Mouse (Mus musculus) kidney, adult 2 months (tissue): ENCODE data around the gene Prkag2. TPM values are rescaled to one million over a fixed set of nuclear protein-coding genes. Genes with fewer than 3 reads are reported as not detected.
A peak's percentile ranks its signal among the peaks of the same experiment; 100 is the strongest.

Source experiments
- DNase-seq: peaks from one replicate; pipeline ENCODE4 v3.0.0; 2021
- H3K27ac ChIP-seq: fragments of 200-500 bp; 2 replicates; pipeline ENCODE4 v1.5.1; 2012; ENCODE audit warnings: low read depth, low read length, control low read depth, inconsistent platforms; ENCODE audit not compliant: insufficient read depth
- H3K27me3 ChIP-seq: fragments of 200-500 bp; replicated peaks from 2 replicates; pipeline ENCODE4 v1.6.1; 2012; ENCODE audit warnings: mild to moderate bottlenecking, moderate library complexity, low read length, inconsistent platforms; ENCODE audit not compliant: control insufficient read depth, insufficient read depth
- H3K36me3 ChIP-seq: fragments of 200-500 bp; 2 replicates; pipeline ENCODE4 v1.6.1; 2012; ENCODE audit warnings: mild to moderate bottlenecking, moderate library complexity, low read length, inconsistent platforms; ENCODE audit not compliant: control insufficient read depth, insufficient read depth
- H3K4me1 ChIP-seq: fragments of 200-500 bp; 2 replicates; pipeline ENCODE4 v1.6.1; 2011; ENCODE audit warnings: low read length; ENCODE audit not compliant: control insufficient read depth, insufficient read depth
- H3K4me3 ChIP-seq: fragments of 200-500 bp; 2 replicates; pipeline ENCODE4 v1.5.1; 2011; ENCODE audit warnings: mild to moderate bottlenecking, low read depth, low read length, control low read depth; ENCODE audit not compliant: insufficient read depth
- CTCF ChIP-seq: fragments of 200-500 bp; conservative IDR thresholded peaks from 2 replicates; pipeline ENCODE4 v1.5.1; 2011; ENCODE audit warnings: low read depth, mild to moderate bottlenecking, control low read depth, low read length, moderate library complexity, mixed read lengths; ENCODE audit not compliant: insufficient read depth, insufficient read length
- POLR2A ChIP-seq: fragments of 200-500 bp; IDR thresholded peaks from one replicate; pipeline ENCODE4 v1.6.1; 2011; ENCODE audit warnings: low read depth, low read length, control low read depth
- WGBS: fragments of 180-500 bp; shearing (Covaris S2); methylation state at CpG from one replicate; pipeline ENCODE4 v1.1.7; 2018; 5-methylcytosine and 5-hydroxymethylcytosine counted together
- polyA plus RNA-seq: library from polyadenylated mRNA; depleted of rRNA; stranded (reverse); fragments of >200 nt; gene quantifications from 2 replicates; pipeline ENCODE4 v1.2.3, GENCODE M21; 2012

Gene Prkag2
- polyA plus RNA-seq, 1 experiment, result 36.8 TPM

DNA sequence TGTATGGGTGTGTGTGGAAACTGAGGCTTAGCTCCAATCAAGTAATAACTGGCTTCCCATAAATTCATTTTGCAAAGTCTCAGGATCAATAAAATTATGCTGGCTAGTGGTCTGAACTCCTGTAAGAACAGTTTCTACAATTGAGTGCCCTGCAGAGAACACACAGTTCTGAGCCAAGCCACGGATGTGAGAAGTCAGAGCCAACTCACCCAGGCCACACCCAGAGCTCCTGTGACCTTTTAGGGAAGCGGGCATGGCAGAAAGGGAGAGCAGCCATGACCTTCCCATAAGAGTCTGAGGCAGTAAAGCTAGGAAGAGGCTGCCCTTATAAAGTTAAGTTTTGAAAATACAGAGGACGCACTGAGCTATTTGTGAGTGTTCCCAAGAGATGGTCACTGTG lies 123.5 kb downstream of the Prkag2 start:
- no peaks in the 10 kb centered on the region for H3K27me3 ChIP-seq
- no peaks in the 10 kb centered on the region for H3K36me3 ChIP-seq
- WGBS, result 45% methylated on average over 3 of the region's 3 CpGs
- H3K27ac ChIP-seq, result no peak overlapping the region
- no peak overlapping the region for H3K4me3 ChIP-seq
- no peak for TF ChIP-seq POLR2A
- TF ChIP-seq CTCF, result no peak
- peak; percentile 28 for DNase-seq
- peaks cover 25% of the 10 kb centered on the region for H3K4me1 ChIP-seq

DNA sequence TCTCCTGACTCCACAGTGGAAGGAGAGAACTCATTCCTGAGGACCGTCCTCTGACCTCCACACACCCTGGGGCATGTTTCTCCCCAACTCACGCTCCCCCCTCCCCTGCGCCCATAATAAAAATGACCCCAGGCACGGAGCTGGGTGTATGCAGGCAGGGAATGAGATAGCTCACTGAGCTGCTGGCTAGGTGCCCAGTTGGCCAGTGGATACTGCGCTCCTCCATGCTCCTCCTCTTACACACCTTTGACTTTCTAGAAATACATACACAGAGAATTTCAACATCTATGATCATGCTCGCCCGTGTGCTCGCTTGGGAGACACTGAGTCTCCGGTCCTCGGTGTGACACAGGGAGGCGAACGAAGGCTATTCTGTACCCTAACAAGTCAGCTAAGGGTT lies 124.2 kb downstream of the Prkag2 start:
- no peak overlapping the region for H3K4me3 ChIP-seq
- 55% methylated on average over 12 of the region's 12 CpGs for WGBS
- no peaks in the 10 kb centered on the region for H3K27me3 ChIP-seq
- H3K36me3 ChIP-seq, result no peaks in the 10 kb centered on the region
- peak; percentile 62 for DNase-seq
- no peak overlapping the region for H3K27ac ChIP-seq
- H3K4me1 ChIP-seq, result peaks cover 20% of the 10 kb centered on the region
- TF ChIP-seq CTCF (no peak), POLR2A (no peak)

DNA sequence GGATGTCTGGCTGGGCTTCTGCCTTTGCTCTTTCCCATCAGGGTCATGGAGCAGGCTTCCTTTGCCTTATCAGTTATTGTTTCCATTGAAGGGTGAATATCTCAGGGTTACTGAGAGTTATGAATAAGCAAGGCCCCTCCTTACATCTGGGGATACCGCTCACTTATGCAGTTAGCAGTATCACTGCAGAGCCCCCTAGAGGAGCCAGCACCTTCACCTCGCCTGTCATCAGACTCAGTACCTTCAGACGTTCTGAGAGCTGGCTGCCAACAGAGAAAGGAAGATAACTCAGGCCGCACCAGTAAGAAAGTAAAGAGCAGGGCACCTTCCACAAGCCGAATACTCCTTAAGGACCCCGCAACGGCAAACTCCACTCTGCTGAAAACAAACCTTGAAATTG lies 125.3 kb downstream of the Prkag2 start:
- no peak overlapping the region for H3K27ac ChIP-seq
- WGBS, result 86% methylated on average over 7 of the region's 7 CpGs
- H3K27me3 ChIP-seq, result no peaks in the 10 kb centered on the region
- no peaks in the 10 kb centered on the region for H3K36me3 ChIP-seq
- H3K4me3 ChIP-seq, result no peak overlapping the region
- peaks cover 20% of the 10 kb centered on the region for H3K4me1 ChIP-seq
- DNase-seq, result no peak
- TF ChIP-seq POLR2A (no peak), CTCF (no peak)

DNA sequence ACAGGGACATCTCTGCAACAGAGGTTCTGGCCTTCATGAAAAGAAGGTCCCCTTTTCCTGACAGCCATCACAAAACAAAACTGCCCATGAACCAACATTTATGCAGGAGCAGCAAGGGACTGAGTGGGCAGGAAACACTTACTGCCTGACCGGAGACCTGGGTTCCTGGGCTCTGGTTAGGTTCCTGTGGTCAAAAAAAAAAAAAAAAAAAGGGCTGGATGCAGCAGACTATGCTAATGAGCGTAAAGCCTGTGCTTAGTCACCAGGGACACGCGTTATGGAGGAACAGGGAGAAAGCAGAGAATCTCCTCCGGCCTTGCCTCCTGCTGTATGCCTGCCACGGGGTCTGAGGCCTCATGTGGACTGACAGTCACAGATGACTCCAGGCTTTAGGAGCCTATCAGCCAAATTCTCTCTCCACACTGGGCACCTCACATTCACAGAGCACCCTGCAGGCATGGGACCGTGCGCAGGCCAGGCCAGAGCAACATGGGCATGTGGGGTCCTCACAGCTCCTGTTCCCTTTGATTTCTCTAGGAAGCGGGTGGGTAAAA lies 126.7 kb downstream of the Prkag2 start:
- TF ChIP-seq POLR2A (no peak), CTCF (no peak)
- 72% methylated on average over 9 of the region's 9 CpGs for WGBS
- peaks cover 13% of the 10 kb centered on the region for H3K4me1 ChIP-seq

DNA sequence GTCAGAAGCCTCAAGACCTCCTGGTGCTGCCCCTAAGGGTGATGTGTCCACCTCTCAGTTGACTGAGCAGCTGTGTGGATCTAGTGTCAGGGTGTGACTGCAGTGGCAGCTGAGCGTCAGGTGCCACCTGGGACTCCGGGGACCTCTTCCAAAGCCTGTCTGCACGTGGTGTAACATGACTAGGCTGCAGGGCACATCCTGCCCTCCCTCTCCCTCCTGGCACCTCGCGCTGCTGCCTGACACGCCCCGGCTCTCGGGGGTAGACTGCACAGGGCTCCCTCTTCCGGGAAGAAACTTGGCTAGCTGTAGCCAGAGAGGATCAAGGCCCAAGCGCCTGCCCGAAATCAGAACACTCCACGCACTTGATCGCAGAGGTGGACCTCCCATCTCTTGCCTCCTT lies 127.2 kb downstream of the Prkag2 start:
- no peaks in the 10 kb centered on the region for H3K27me3 ChIP-seq
- peaks cover 10% of the 10 kb centered on the region for H3K4me1 ChIP-seq
- peak; percentile 63 for DNase-seq
- no peak overlapping the region for H3K27ac ChIP-seq
- no peak overlapping the region for H3K4me3 ChIP-seq
- H3K36me3 ChIP-seq, result no peaks in the 10 kb centered on the region
- 21% methylated on average over 13 of the region's 13 CpGs for WGBS
- no peak for TF ChIP-seq POLR2A
- 0 out of 2 replicates have a peak, but pooled peaks have one; percentile 19 for TF ChIP-seq CTCF

More for the DNA sequence above, 126.7 kb downstream of the Prkag2 start:
- Histone ChIP-seq H3K4me3 (no peak overlapping the region), H3K27me3 (no peaks in the 10 kb centered on the region), H3K36me3 (no peaks in the 10 kb centered on the region), H3K27ac (no peak overlapping the region)
- no peak for DNase-seq

DNA sequence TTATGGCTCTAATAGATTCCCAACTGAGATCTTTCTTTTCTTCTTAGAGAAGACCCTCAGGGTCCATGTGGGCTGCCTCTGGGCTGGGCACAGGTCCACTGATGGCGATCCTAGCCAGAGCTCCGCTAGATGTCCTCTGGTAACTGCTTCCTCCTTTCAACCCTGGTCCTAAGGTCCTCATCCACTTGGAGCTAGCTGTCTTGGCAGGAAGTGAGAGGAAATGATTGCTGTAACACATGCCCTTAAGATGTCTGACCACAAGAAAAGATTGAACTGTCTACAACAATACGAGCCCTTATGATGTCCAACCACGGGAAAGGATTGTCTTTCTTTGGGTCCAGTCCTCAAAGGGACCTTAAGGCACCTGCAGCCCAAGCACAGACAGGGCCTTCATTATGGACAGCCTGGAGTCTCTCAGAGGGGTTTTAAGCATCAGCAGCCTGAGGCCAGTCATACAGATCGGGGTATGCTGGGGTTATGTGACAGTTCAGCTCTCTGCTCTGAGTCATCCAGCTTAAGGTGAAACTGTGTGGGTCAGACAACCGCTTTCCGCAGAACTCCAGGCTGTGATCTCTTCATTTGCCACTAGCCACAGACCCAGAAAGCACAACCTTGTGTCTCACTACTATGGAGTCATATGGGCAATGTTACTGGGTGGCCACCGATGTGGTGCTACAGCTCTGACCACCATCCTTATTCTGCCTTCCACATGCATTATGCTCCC lies 129.7 kb downstream of the Prkag2 start:
- no peaks in the 10 kb centered on the region for H3K27me3 ChIP-seq
- no peak for DNase-seq
- 84% methylated on average over 8 of the region's 8 CpGs for WGBS
- no peaks in the 10 kb centered on the region for H3K4me1 ChIP-seq
- no peak overlapping the region for H3K27ac ChIP-seq
- H3K36me3 ChIP-seq, result no peaks in the 10 kb centered on the region
- H3K4me3 ChIP-seq, result no peak overlapping the region
- TF ChIP-seq CTCF (no peak), POLR2A (no peak)

DNA sequence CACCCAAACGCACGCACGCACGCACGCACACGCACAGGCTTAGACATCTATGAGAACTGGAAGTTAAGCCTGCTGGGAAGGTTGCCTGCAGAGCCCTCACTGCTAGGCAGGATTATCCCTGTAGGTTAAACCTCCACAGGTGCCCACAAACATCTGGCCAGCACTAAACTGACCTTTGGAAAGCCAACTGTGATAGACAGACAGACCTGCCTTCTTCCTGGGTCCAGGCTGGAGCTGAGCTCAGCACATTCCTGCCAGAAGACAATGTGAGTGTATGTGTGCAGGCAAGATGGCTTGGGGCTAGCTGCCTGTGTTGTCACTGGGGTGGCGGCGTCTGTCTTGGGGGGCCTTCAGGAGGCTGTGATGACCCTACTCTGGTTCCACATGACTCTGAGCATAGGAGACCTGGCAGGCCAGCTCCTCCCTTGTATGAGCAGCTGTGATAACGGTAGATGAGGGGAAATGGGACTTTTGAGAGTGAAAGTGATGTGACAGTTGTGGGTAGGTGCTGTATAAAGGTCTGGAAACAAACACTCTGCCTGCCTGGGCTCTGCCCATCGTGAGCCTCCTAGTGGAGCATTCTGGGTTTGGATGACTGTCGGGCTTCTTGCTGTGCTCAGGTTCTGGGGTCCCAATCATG lies 131.1 kb downstream of the Prkag2 start:
- Histone ChIP-seq H3K4me1 (no peaks in the 10 kb centered on the region), H3K36me3 (no peaks in the 10 kb centered on the region)

More for the DNA sequence above, 131.1 kb downstream of the Prkag2 start:
- no peak overlapping the region for H3K4me3 ChIP-seq
- 77% methylated on average over 11 of the region's 11 CpGs for WGBS
- H3K27ac ChIP-seq, result no peak overlapping the region
- no peak for TF ChIP-seq CTCF
- no peak for TF ChIP-seq POLR2A
- no peaks in the 10 kb centered on the region for H3K27me3 ChIP-seq
- DNase-seq, result peak; percentile 59
